Mouse (Mus musculus) bone marrow, adult 2 months (tissue): ENCODE results near the gene Vmn1r44. TPM values are rescaled to one million over a fixed set of nuclear protein-coding genes. Genes with fewer than 3 reads are reported as not detected.
"Not testable (repeated sequence)": the region's sequence is repeated elsewhere in the genome, so short reads cannot be mapped to it uniquely, and the experiment has no call there.

ENCODE experiments used
- H3K27ac ChIP-seq: fragments of 200-500 bp; 2 replicates; pipeline ENCODE4 v1.5.1; 2012; ENCODE audit warnings: low read depth, mild to moderate bottlenecking, control low read depth, inconsistent platforms, low read length; ENCODE audit not compliant: control insufficient read depth, poor library complexity, insufficient read depth
- H3K4me1 ChIP-seq: fragments of 200-500 bp; 2 replicates; pipeline ENCODE4 v1.6.1; 2011; ENCODE audit warnings: low read length; ENCODE audit not compliant: control insufficient read depth, insufficient read depth
- H3K4me3 ChIP-seq: fragments of 200-500 bp; replicated peaks from 2 replicates; pipeline ENCODE3; 2011; ENCODE audit warnings: mild to moderate bottlenecking, low read depth, low read length, control low read depth; ENCODE audit not compliant: control insufficient read depth
- CTCF ChIP-seq: fragments of 200-500 bp; IDR thresholded peaks from 2 replicates; pipeline ENCODE4 v1.5.1; 2011; ENCODE audit warnings: low read length, control low read depth; ENCODE audit not compliant: control insufficient read depth, insufficient read depth
- POLR2A ChIP-seq: fragments of 200-500 bp; IDR thresholded peaks from 2 replicates; pipeline ENCODE4 v1.6.1; 2011; ENCODE audit warnings: low read depth, mild to moderate bottlenecking, control low read depth, low read length, borderline replicate concordance; ENCODE audit not compliant: control insufficient read depth
- WGBS: fragments of 180-500 bp; shearing (Covaris S2); methylation state at CpG from one replicate; pipeline ENCODE4 v1.1.7; 2018; 5-methylcytosine and 5-hydroxymethylcytosine counted together
- polyA plus RNA-seq: library from polyadenylated mRNA; stranded (reverse); fragments of >200 nt; gene quantifications from 2 replicates; pipeline ENCODE4 v1.2.4, GENCODE M21; 2011; ENCODE audit warnings: low replicate concordance; ENCODE audit not compliant: missing spikeins, insufficient read depth, insufficient read length

Gene Vmn1r44
- polyA plus RNA-seq = not detected in 2 replicates

- no peak within 1 kb of the TSS for H3K4me3 ChIP-seq
- TF ChIP-seq CTCF (no peak), POLR2A (no peak)
- H3K4me1 ChIP-seq = no peaks in the 10 kb centered on the region
- 76% methylated on average over 1 of the region's 1 CpGs for WGBS
- no peak within 1 kb of the TSS for H3K27ac ChIP-seq
Measured at GRCm38 (mm10) chr6:89883360-89883759, at the start of gene Vmn1r44. TSS of gene Vmn1r44 (plus strand) at chr6:89883660.

- Histone ChIP-seq H3K4me1 (no peaks in the 10 kb centered on the region), H3K4me3 (no peak overlapping the region), H3K27ac (no peak overlapping the region)
- 65% methylated on average over 3 of the region's 3 CpGs for WGBS
- TF ChIP-seq CTCF (no peak), POLR2A (no peak)
Measured at GRCm38 (mm10) chr6:89857552-89857951, 25.9 kb upstream of the Vmn1r44 start.

GRCm38 (mm10) chr6:89859839-89860238 lies 23.6 kb upstream of the Vmn1r44 start:
- 70% methylated on average over 2 of the region's 2 CpGs for WGBS
- Histone ChIP-seq H3K27ac (no peak overlapping the region), H3K4me1 (no peaks in the 10 kb centered on the region), H3K4me3 (no peak overlapping the region)
- TF ChIP-seq POLR2A (no peak), CTCF (no peak)

GRCm38 (mm10) chr6:89863792-89864191 lies 19.7 kb upstream of the Vmn1r44 start:
- TF ChIP-seq POLR2A = no peak
- TF ChIP-seq CTCF = no peak
- no peak overlapping the region for H3K27ac ChIP-seq
- no peak overlapping the region for H3K4me3 ChIP-seq
- 65% methylated on average over 4 of the region's 4 CpGs for WGBS
- H3K4me1 ChIP-seq = no peaks in the 10 kb centered on the region

GRCm38 (mm10) chr6:89867276-89867675 lies 16.2 kb upstream of the Vmn1r44 start:
- no peaks in the 10 kb centered on the region for H3K4me1 ChIP-seq
- TF ChIP-seq CTCF (no peak), POLR2A (no peak)
- no peak overlapping the region for H3K4me3 ChIP-seq
- WGBS = 50% methylated on average over 2 of the region's 2 CpGs
- H3K27ac ChIP-seq = no peak overlapping the region

GRCm38 (mm10) chr6:89867976-89868375 lies 15.5 kb upstream of the Vmn1r44 start:
- TF ChIP-seq POLR2A (no peak), CTCF (no peak)
- H3K4me1 ChIP-seq = no peaks in the 10 kb centered on the region
- 88% methylated on average over 2 of the region's 2 CpGs for WGBS
- no peak overlapping the region for H3K4me3 ChIP-seq
- no peak overlapping the region for H3K27ac ChIP-seq

GRCm38 (mm10) chr6:89876313-89876712 lies 7.1 kb upstream of the Vmn1r44 start, which contains the start of the genes Vmn1r42 and Vmn1r43:
TSS of gene Vmn1r42 (minus strand) at chr6:89876413.
TSS of gene Vmn1r43 (minus strand) at chr6:89876413.
- H3K4me3 ChIP-seq, H3K4me1 ChIP-seq, H3K27ac ChIP-seq: not testable (repeated sequence)
- whole genome bisulfite sequencing = 67% methylated on average over 3 of the region's 3 CpGs

GRCm38 (mm10) chr6:89876963-89877362 lies 6.5 kb upstream of the Vmn1r44 start:
- WGBS = 73% methylated on average over 2 of the region's 2 CpGs
- H3K4me1 ChIP-seq = no peaks in the 10 kb centered on the region
- H3K4me3 ChIP-seq = no peak overlapping the region
- no peak for TF ChIP-seq CTCF
- no peak for TF ChIP-seq POLR2A
- no peak overlapping the region for H3K27ac ChIP-seq

- TF ChIP-seq CTCF = no peak
- no peak for TF ChIP-seq POLR2A
- Histone ChIP-seq H3K4me3 (no peak overlapping the region), H3K4me1 (no peaks in the 10 kb centered on the region), H3K27ac (no peak overlapping the region)
Measured at GRCm38 (mm10) chr6:89880867-89881266, 2.6 kb upstream of the Vmn1r44 start.

- Histone ChIP-seq H3K4me3 (no peak overlapping the region), H3K4me1 (no peaks in the 10 kb centered on the region), H3K27ac (no peak overlapping the region)
- 36% methylated on average over 2 of the region's 2 CpGs for WGBS
- TF ChIP-seq CTCF = no peak
- no peak for TF ChIP-seq POLR2A
Measured at GRCm38 (mm10) chr6:89883812-89884211, 352 bp downstream of the Vmn1r44 start.

GRCm38 (mm10) chr6:89940498-89940897 lies 57.0 kb downstream of the Vmn1r44 start, which contains the start of gene Vmn1r45:
TSS of gene Vmn1r45 (minus strand) at chr6:89940598.
- not testable (repeated sequence) for H3K4me1 ChIP-seq
- 85% methylated on average over 2 of the region's 2 CpGs for WGBS

More at GRCm38 (mm10) chr6:89940498-89940897, 57.0 kb downstream of the Vmn1r44 start, which contains the start of gene Vmn1r45:
- not testable (repeated sequence) for H3K4me3 ChIP-seq, H3K27ac ChIP-seq
